Mouse (Mus musculus) kidney, adult 8-10 months (tissue): ENCODE data around the gene Eftud2.
A peak's percentile ranks its signal among the peaks of the same experiment; 100 is the strongest.

Source experiments
- DNase-seq, 2 experiments: peaks; one replicate each; pipeline ENCODE4 v3.0.0; 2022

The Eftud2 gene

DNA sequence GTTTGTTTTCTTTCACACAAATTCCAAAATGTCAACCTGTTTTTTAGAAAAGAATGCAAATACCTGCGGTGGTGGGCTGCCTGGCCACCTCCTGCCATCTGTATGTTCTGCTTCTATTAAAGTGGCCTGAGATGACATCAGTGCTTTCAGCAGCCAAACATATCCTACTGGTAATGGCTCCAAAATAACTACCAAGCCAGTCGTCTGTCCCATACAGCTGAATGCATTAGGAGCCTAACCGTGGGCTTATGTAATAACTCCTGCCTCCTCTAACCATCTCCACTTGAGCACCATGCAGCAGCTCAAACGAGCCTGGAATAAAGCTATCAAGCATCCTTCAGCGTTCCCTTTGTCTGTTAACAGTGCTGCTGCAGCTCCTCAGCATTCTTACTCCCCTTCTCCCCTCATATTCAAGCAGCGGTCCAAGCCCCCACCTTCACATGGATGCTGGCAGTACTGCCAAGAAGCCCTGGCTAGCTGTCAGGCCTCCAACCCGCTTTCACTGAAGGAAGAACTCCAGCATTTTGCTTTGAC is 5.9 kb downstream of the Eftud2 start:
- DNase-seq: no peak

DNA sequence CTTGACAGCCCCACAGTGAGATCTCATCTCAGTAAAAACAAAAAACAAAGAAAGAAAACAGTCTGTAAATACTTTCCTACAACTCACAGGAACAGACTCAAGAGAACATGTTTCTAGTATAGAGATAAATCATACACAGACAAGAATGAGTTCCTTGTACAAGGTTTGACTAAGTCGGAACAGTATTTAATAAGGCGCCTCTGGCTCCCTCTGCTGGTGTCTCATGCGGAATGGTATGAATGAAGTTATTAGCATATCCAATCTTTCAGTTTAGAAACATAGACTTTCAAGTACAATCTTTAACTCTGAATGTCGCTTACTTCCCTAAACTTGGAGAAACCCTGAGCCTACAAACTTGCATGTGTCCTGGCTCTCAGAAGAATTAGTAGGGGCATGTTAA is 16.5 kb downstream of the Eftud2 start:
- DNase-seq: peak; percentile 37 to 79

- no peak for DNase-seq
These were observed 20.9 kb downstream of the Eftud2 start for GRCm38 (mm10) chr11:102859933-102860332.

GRCm38 (mm10) chr11:102858951-102859350 is 21.8 kb downstream of the Eftud2 start:
- no peak for DNase-seq

DNA sequence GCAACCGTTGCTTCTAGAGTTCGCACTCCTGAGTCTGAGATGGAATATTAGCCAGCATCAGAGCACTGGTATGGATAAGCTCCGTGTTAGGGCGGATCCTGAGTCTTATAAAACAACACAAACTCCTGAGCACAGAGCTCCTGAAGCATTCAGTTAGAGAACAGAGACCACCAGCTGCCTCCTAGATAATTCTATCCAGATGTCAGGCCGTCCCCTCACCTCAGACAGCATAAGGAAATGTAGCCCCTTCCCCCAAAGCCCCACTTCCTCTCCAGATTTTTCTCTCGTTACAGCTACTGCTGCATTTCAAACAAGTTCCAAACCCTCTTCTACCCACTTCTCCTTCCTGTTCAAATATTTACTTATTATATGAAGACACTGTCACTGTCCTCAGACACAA is 24.8 kb downstream of the Eftud2 start:
- DNase-seq: no peak

DNA sequence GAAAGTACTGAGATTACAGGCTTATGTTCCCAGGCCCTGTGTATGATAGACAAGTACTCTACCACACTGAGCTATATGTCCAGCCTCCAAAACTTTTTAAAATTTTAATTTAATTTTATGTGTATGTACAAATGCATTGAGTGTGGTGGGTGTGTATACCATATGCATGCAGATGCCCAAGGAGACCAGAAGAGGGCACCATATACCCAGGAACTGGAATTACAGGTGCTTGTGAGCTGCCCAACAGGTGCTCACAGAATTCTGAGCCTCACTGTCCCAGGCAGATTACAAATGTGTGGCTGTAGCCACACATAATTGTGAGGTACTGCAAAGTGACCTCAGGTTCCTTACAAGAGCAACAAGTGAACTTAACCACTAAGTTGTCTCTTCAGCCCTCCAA is 27.0 kb downstream of the Eftud2 start:
- DNase-seq: no peak

DNA sequence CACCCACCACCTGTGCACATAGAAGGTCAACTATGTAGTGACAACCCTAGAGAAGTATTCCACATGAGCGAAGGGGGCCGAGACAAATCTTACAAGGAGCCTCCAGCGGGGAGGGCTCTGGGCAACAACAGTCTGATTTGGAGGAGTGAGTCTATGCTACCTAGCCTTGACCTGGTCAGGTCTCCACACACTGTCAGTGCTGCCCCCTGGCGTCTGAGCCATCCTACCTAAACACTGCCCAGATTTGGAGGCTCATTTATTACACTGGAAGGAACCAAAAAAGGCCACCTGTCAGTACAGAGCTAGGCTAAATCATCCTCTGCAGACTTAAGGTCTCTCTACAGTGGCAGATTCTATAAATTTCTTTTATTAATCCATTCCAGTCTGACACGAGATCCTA is 28.9 kb downstream of the Eftud2 start:
- peak; percentile 35 to 73 for DNase-seq

DNA sequence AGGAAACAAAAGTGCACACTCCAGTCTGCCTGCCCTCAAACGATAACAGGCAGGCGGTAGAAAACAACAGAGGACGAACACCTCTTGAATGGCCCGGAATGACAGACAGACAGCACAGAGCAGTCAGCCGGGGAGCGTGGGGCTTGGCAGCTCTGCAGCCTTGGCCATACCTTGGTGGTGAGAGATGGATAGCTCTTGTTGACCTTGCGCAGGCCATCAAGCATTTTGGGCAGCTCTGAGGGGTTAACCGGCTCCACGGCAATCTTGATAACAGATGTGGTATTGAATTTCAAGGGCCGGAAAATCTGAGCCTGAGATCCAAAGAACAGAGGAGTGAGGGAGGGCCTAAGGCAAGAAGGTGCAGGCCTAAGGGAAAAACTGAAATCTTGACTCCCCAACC is 34.9 kb downstream of the Eftud2 start:
- no peak for DNase-seq

- no peak for DNase-seq
These were observed 42.1 kb downstream of the Eftud2 start for GRCm38 (mm10) chr11:102838616-102839150.

- no peak for DNase-seq
These were observed 42.7 kb downstream of the Eftud2 start for GRCm38 (mm10) chr11:102838126-102838525.

- DNase-seq: no peak
These were observed 43.4 kb downstream of the Eftud2 start for GRCm38 (mm10) chr11:102837385-102837784.

GRCm38 (mm10) chr11:102836146-102836545 is 44.6 kb downstream of the Eftud2 start:
- no peak for DNase-seq

- no peak for DNase-seq
These were observed 45.2 kb downstream of the Eftud2 start, which contains the start of gene Higd1b for GRCm38 (mm10) chr11:102835549-102835948. Higd1b (plus strand) TSS chr11:102835849.

DNA sequence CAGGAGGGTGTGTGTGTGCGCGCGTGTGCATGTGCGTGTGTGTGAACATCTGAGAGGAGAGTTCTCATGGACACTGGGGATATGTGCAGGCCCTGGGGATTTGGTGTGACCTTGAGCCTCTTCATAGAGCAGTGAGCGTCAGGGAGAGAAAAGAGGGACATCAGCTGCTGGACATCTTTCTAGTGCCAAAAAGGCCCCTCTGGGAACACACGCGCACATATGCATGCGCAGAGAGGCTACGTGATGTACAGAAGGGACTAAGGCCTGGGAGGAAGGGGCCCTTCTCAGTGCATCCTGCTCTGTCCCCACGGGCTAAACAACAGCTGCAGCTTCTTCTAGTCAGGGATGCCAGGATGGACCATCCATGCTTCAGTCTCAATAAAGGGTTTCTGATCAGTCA is 46.6 kb downstream of the Eftud2 start:
- no peak for DNase-seq

GRCm38 (mm10) chr11:102832700-102833297 is 48.0 kb downstream of the Eftud2 start:
- no peak for DNase-seq

DNA sequence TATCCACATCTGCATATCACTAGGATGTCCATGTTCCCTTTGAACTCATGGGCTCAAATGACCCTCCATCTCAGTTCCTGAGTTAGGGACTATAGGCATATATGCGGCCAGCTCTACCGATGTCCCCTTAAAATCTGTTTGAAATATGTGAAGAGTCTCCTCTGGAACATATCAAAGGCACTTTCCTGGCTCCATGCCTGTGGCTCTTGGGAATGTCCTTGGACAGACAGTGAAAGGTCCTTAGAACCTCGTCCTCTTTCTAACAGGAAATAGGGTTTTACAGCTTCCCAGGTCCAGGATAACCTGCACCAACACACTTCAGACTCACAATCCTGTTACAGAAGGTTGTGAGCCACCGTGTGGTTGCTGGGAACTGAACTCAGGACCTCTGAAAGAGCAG is 50.5 kb downstream of the Eftud2 start:
- DNase-seq: no peak

DNA sequence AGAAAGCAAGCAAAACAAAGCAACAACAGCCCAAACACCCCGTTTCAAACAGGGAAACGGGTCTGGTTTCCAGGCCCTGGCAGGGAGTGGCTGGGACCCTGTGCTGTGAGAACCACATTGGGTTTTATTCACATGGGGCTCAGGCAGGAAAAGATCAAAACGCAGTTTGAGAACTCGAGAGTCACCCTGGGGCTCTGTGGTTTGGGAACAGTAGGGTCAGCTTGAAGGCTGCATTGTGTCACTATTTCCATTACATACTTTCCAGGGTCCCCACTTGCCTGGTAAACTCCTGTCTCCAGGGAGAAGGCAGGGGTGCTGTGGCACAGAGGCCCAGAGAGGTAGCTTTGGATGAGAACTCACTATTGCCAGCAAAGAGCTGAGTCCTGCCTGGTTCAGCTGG is 53.7 kb downstream of the Eftud2 start:
- DNase-seq: no peak

- no peak for DNase-seq
These were observed 54.3 kb downstream of the Eftud2 start for GRCm38 (mm10) chr11:102826476-102826875.

DNA sequence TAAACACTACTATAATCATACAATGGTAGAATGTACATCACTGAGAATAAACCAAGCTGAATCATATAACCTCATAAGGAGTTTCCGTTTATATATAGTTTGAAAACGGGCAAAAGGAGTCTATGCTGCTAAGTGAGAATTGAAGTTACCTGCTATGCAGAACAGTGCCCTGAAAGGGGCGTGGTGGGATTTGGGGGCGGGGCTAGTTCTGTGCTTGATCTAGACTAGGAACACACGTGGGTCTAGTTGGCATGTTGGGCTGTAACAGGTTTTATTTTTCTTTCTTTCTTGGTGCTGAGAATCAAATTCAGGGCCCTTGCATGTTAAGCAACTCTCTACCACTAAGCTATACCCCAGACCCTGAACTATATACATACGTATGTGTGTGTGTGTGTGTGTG is 59.6 kb downstream of the Eftud2 start:
- DNase-seq: no peak

DNA sequence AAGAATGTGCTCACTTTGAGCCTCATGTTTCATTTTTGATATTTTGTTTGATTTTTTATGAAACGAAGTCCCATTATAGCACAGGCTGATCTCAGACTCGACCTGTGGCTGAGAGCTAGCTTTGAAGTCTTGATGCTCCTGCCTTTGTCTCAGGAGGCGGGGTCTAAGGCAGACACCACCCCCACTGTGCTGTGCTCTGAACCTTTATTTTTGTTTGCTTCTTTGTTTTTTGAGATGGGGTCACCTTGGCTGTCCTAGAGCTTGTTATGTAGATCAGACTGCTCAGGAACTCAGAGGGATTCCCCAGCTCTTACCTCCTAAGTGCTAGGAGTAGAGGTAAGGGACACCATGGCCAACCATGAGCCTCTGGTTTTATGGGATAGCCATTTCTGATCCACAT is 60.4 kb downstream of the Eftud2 start:
- no peak for DNase-seq

GRCm38 (mm10) chr11:102819783-102820385 is 60.9 kb downstream of the Eftud2 start:
- no peak for DNase-seq

GRCm38 (mm10) chr11:102819021-102819782 is 61.6 kb downstream of the Eftud2 start, which contains the start of gene Gjc1:
Gjc1 (minus strand) TSS chr11:102819700.
- DNase-seq: peak in 1 of 2 experiments; percentile 36
